Mouse (Mus musculus) gastrocnemius, adult 18-20 months (tissue): ENCODE data around the gene Entpd2. TPM values are rescaled to one million over a fixed set of nuclear protein-coding genes. Genes with fewer than 3 reads are reported as not detected.

ENCODE experiments used
- DNase-seq: peaks from one replicate; pipeline ENCODE4 v3.0.0; 2021; ENCODE audit warnings: low spot score
- microRNA-seq: library from miRNA; unstranded; fragments of <30 nt; microRNA quantifications from one replicate; pipeline ENCODE4 v1.2.0, GENCODE M21; 2021
- total RNA-seq, 2 experiments: library from RNA; stranded (reverse); gene quantifications; 2 replicates each; pipeline ENCODE4 v1.2.3; 2021

The Entpd2 gene
- total RNA-seq, 2 experiments from 2014 or later, result 6.2 to 8.3 TPM

DNA sequence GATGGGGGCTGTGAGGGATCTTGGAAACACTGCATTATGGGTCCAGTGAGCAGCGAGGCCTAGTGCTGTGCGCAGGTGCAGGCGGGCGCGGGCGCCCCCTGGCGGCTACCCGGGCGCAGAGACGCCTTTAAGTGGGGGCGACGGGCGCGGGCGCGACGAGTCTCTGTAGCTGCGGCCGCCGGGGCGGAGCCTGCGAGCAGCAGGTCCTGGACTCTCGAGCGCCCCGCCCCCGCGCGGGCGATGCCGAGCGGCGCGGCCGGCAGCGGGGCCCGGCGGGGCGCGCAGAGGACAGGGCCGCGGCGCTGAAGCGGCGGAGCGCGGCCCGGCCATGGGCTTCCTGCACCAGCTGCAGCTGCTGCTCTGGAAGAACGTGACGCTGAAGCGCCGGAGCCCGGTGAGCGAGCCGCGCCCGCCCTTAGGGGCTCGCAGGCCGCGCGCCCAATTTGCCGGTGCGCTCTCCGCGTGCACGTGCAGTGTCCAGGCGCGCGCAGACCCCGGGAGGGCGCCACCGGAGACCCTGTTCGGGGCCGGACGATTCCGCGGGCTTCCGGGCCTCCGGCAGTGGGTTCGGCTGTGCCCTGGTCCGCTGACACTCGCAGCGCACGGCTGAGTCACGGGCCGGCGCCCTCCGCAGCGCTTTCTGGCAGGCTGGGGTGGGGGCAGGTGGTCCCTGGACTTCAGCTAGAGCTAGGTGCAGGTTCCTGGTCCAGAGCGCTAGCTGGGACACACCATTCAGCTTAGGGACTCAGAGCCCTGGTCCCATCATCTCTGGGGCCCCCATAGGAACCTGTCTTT lies 33.0 kb downstream of the Entpd2 start, which contains the start of gene Abca2:
TSS of gene Abca2 (plus strand) at position 262 of the 795 bp plus-strand sequence.
- peak; percentile 92 for DNase-seq

DNA sequence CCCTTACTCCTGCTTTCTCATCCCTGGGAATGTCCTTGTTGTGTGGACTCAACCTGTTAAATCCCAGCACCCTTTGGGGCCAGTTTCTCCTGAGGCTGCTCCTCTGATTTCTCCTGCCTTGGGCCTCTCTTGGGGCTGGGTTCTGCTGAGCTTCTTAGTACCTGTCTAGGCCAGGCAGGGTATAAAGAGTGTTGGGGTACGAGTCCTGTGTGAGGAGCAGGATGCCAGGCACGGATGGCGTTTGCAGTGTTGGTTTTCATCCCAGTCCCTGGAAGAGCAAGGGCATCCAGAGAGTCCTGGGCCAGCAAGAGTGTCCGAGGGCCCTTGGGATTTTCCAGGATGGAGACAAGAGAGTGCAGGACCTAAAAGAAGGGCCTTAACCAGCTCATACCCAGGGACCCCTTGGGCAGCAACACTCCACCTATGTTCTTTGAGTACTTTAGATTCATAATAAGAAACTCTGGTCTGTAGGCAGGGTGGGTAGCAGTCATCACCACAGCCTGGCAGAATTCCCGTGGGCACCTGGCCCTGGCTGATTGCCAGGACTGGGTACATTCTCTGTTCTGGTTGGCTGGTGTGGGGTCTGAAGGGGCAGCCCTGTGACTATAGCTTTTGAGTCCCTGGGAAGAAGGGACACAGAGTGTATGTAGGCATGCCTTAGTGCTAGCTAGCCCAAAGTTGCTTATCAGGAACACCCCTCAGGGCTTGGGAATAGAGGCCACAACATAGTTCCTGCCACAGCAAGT lies 33.9 kb downstream of the Entpd2 start:
- DNase-seq, result no peak

DNA sequence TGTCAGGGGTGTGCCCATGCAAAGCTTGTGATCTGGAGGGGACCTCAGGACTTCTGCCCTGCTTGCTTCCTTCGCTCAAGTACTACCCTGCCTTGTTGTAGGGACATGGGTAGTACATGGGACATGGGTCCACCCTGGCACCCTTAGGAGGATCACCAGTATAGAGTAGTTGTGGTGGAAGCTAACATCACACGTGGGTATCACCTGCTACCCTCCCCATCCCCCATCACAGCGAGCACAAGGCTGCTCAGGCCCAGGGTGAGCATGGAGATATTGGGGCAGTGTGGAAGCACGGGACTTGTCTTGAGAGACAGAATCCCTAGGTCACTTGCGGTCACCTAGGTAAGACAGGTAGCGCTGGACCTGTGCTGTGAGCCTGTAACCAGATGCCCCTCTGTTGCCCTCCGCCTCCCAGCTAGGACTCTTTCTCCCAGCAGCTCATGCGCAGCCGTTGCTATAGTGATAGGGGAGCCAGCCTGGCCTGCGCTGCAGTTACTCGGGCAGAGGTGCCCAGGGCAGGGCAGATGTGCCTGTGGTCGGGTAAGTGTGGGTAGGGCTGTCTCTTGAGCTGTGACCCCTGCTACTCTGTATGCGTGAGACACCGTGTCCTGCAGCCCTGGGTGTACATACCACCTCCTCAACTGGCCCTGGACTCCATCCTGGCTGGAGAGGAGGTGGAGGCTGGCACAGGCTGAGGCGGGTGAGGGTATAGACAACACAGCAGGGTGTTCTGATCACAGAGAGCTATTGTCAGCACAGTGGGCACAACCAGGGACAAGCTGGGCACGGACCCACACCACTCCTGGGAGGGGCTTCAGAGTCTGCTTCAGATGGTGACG lies 34.9 kb downstream of the Entpd2 start:
- no peak for DNase-seq

DNA sequence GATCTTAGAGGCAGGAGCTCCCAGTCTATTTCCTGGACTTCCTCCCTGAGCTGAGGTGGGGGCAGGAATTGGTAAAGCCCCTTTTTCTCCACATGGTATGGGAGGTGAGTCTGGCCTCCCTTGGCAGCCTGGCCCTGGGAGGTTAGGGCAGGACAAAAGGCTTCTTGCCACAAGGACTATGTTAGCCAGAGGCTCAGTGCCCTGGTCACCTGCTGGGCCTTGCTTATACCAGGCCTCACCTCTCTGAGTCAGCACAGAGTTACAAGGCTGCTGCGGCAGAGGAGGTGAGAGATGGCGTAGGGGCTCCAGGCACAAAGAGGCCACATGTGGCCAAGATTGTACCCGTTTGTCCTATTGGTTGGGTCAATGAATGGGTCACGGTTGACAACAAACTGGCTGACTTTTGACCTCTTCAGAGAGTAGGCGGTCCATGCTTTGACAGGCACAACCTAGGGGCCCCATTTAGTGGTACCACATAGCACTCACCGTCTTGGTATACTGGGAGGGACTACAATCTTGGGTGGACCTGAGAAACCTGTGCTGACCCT lies 35.7 kb downstream of the Entpd2 start:
- no peak for DNase-seq

DNA sequence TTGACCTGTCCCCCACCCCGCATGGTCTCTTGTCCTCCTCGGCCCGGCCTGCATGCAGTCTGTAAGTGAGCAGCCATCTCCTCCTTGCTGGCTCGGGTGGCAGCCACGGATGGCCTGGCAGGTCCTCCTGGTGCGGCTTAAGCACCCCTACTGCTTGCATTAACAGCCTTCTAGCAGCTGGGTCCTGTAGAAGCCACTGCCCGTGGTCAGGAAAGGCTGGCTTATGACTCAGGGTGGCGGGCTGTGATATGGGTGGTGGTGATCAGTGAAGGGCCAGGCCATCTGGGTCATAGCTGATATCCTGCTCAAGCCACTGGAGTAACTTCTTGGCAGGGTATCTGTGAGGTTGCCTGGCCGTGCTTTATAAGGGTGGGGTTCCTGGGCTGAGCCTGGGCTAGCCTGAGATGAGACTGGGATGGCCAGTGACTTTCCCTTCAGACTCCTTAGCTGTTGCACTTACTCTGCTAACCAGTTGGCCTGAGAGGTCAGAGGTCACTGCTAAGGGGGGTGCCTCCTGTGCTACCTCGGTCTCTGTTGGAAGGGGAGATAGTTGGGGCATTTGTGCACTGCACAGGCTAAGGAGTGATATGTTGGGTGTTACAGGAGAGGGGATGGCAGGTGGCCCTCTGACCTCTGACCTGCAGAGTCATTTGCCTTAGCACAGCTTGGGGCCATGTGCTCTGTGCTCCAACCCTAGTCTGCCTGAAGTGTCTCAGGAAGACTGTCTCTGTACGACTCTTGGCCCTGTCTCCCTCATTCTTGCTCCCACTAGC lies 36.8 kb downstream of the Entpd2 start:
- DNase-seq, result no peak

DNA sequence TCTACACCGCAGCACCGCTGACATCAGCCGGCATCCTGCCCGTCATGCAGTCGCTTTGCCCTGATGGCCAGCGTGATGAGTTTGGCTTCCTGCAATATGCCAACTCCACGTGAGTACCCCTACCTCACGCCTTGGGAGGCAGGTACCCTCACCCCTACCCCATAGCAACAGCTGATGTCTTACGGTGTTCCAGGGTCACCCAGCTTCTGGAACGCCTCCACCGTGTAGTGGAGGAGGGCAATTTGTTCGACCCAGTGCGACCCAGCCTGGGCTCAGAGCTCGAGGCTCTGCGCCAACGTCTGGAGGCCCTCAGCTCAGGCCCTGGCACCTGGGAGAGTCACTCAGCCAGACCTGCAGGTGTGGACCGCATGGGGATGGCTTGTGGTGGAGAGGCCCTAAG lies 37.4 kb downstream of the Entpd2 start:
- DNase-seq, result no peak

DNA sequence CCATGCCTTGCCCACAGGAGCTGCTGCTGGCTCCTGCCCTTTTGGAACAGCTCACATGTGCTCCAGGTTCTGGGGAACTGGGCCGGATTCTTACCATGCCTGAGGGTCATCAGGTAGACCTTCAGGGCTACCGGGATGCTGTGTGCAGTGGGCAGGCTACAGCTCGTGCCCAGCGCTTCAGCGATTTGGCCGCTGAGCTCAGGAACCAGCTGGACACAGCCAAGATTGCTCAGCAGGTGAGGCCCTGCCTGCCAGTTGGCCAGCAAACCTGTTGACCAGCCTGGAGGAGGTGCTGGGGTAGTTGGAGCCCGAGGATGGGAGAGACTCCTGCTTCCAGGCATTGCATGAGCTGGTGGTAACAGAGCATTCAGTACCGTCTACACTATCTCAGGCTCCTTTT lies 38.6 kb downstream of the Entpd2 start:
- DNase-seq, result no peak

DNA sequence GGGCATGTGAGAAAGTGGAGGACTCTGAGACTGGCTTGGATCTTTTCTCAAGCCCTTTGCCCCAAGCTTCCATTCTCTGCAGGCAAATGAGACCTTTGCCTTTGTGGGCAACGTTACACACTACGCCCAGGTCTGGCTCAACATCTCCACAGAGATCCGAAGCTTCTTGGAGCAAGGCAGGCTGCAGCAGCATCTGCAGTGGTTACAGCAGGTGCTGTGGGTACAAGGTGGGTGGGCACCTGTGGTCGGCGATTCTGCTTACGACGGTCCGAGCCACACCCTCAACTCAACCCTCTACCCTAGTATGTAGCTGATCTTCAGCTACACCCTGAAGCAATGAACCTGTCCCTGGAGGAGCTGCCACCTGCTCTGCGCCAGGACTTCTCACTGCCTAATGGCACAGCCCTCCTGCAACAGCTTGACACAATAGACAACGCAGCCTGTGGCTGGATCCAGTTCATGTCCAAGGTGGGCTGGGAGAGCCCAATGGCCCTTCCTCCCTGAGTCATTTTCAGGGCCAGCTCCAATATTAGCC lies 40.7 kb downstream of the Entpd2 start:
- no peak for DNase-seq

DNA sequence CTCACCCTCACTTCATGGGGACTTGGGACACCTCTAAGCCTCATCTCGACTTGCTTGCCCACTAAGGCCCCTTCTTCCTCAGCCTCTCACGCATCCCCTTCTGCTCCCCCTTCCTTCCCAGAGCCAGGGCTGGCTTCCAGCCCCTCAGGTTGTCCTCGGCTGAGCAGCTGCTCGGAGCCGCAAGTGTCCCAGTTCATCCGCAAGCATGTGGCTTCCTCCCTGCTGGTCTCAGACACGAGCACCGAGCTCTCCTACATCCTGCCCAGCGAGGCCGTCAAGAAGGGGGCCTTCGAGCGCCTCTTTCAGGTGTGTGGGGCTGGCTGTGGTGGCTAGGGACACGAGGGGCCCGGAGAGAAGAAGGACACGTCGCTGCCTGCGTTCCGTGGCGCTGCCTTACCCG lies 45.4 kb downstream of the Entpd2 start:
- no peak for DNase-seq

DNA sequence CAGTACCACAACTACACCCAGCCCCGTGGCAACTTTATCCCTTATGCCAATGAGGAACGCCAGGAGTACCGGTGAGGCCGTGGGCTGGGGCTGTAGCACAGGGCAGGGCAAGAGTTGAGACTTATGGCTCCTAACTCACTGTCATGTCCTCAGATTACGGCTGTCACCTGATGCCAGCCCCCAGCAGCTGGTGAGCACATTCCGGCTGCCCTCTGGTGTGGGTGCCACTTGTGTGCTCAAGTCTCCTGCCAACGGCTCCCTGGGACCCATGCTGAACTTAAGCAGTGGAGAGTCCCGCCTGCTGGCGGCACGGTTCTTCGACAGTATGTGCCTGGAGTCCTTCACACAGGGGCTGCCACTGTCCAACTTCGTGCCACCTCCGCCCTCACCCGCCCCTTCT lies 47.0 kb downstream of the Entpd2 start:
- DNase-seq, result no peak

Small RNA genes within 50 kb of the gene (microRNA-seq; reads per million reads assigned to microRNA genes)
- not detected for gene Mir3087

Other genes starting within 250 kb of the Entpd2 start
- gene Nrarp, start 215.1 kb upstream of the Entpd2 start, total RNA-seq, result 1 to 10 TPM; 3.4 to 8.6 TPM
- 1 to 10 TPM in 1 of 2 experiments, under 1 TPM in 1; 0.84 to 1.2 TPM for gene Tor4a, start 199.0 kb upstream of the Entpd2 start, total RNA-seq
- 10 to 100 TPM; 18.8 to 21.3 TPM for gene Nelfb, start 184.4 kb upstream of the Entpd2 start, total RNA-seq
- not detected for gene Stpg3, start 181.2 kb upstream of the Entpd2 start, total RNA-seq
- gene Fam166a, start 177.1 kb upstream of the Entpd2 start, total RNA-seq, result not detected
- 100 to 1,000 TPM; 224 to 228 TPM for gene Tubb4b, start 171.2 kb upstream of the Entpd2 start, total RNA-seq
- not detected for gene Slc34a3, start 161.5 kb upstream of the Entpd2 start, total RNA-seq
- gene Rnf224, start 159.1 kb upstream of the Entpd2 start, total RNA-seq, result not detected
- gene Rnf208, start 153.6 kb upstream of the Entpd2 start, total RNA-seq, result under 1 TPM; 0.50 to 0.74 TPM
- gene Cysrt1, start 153.4 kb upstream of the Entpd2 start, total RNA-seq, result not detected
- 1 to 10 TPM; 1.3 to 1.4 TPM for gene AL732309.1, start 149.0 kb upstream of the Entpd2 start, total RNA-seq
- gene Tmem203, start 140.4 kb upstream of the Entpd2 start, total RNA-seq, result 10 to 100 TPM; 12.0 to 12.1 TPM
- 1 to 10 TPM; 2.9 to 3.8 TPM for gene Tprn, start 133.3 kb upstream of the Entpd2 start, total RNA-seq
- 10 to 100 TPM; 27.9 to 30.9 TPM for gene Ssna1, start 123.4 kb upstream of the Entpd2 start, total RNA-seq
- 10 to 100 TPM; 27.6 to 30.4 TPM for gene Anapc2, start 123.4 kb upstream of the Entpd2 start, total RNA-seq
- not detected for gene Tmem210, start 107.7 kb upstream of the Entpd2 start, total RNA-seq
- not detected for gene Lrrc26, start 106.0 kb upstream of the Entpd2 start, total RNA-seq
- not detected for gene Grin1, start 76.7 kb upstream of the Entpd2 start, total RNA-seq
- 10 to 100 TPM; 14.0 to 15.2 TPM for gene Man1b1, start 63.5 kb upstream of the Entpd2 start, total RNA-seq
- 10 to 100 TPM; 15.2 to 17.9 TPM for gene Dpp7, start 39.5 kb upstream of the Entpd2 start, total RNA-seq
- gene Uap1l1, start 30.2 kb upstream of the Entpd2 start, total RNA-seq, result 1 to 10 TPM; 3.8 to 5.7 TPM
- not detected for gene Sapcd2, start 23.6 kb upstream of the Entpd2 start, total RNA-seq
- gene Npdc1, start 3.5 kb downstream of the Entpd2 start, total RNA-seq, result 10 to 100 TPM; 15.8 to 19.0 TPM
- gene Fut7, start 27.4 kb downstream of the Entpd2 start, total RNA-seq, result not detected
- 10 to 100 TPM; 14.1 to 15.5 TPM for gene Abca2, start 32.8 kb downstream of the Entpd2 start, total RNA-seq
- 1 to 10 TPM in 1 of 2 experiments, under 1 TPM in 1; 0.39 to 1.0 TPM for gene Clic3, start 61.0 kb downstream of the Entpd2 start, total RNA-seq
- 10 to 100 TPM; 13.7 to 15.1 TPM for gene Paxx, start 65.2 kb downstream of the Entpd2 start, total RNA-seq
- gene Ptgds, start 74.2 kb downstream of the Entpd2 start, total RNA-seq, result not detected
- gene Lcn12, start 98.0 kb downstream of the Entpd2 start, total RNA-seq, result not detected
- 10 to 100 TPM; 81.5 to 84.3 TPM for gene Fbxw5, start 104.9 kb downstream of the Entpd2 start, total RNA-seq
- gene C8g, start 105.8 kb downstream of the Entpd2 start, total RNA-seq, result 1 to 10 TPM; 2.0 to 2.1 TPM
- gene Traf2, start 151.1 kb downstream of the Entpd2 start, total RNA-seq, result 10 to 100 TPM; 13.7 to 15.1 TPM
- gene Edf1, start 162.0 kb downstream of the Entpd2 start, total RNA-seq, result 100 to 1,000 TPM; 179 to 182 TPM
- gene Mamdc4, start 179.0 kb downstream of the Entpd2 start, total RNA-seq, result under 1 TPM; 0.12 to 0.34 TPM
- 10 to 100 TPM; 54.6 to 57.5 TPM for gene Phpt1, start 179.3 kb downstream of the Entpd2 start, total RNA-seq
- gene Ajm1, start 185.9 kb downstream of the Entpd2 start, total RNA-seq, result not detected
- gene Rabl6, start 212.6 kb downstream of the Entpd2 start, total RNA-seq, result 10 to 100 TPM; 75.3 to 82.5 TPM
- gene Ccdc183, start 221.8 kb downstream of the Entpd2 start, total RNA-seq, result not detected
- gene Tmem141, start 226.1 kb downstream of the Entpd2 start, total RNA-seq, result 10 to 100 TPM; 17.1 to 17.3 TPM
- 1 to 10 TPM; 2.4 to 3.0 TPM for gene Fcna, start 232.2 kb downstream of the Entpd2 start, total RNA-seq